Mouse (Mus musculus): ENCODE measurements around the gene 4930558K02Rik. TPM values are rescaled to one million over a fixed set of nuclear protein-coding genes. Genes with fewer than 3 reads are reported as not detected.

The 4930558K02Rik gene
- polyA plus RNA-seq, 1 experiment from 2014 or later, result 0.19 TPM

DNA sequence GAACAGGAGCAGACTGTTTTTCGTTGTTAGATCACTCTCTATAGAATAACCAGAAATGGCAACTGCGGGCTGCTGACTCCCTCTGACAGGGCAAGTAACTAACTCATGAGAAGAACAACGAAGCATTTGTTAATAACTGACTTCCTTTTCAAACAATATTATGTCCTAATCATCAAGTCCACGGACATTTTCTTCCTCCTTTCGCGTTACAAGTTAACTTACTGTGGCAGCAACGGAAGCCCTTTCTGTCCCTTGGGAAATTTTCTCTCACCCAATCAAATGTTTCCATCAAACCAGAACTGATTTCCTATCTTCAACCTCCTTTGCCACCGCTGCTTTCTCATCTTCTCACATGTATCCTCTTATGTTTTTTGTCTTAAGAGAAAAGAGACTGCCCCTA, 82.2 kb downstream of the 4930558K02Rik start:
- WGBS, result 85% methylated on average over 8 of the region's 8 CpGs
- no peak overlapping the region for H3K27ac ChIP-seq (ENCODE audit: low read length)
- no peaks in the 10 kb centered on the region for H3K4me1 ChIP-seq (ENCODE audit: control insufficient read depth, insufficient read depth, low read length)
- no peak for ATAC-seq
- no peaks in the 10 kb centered on the region for H3K36me3 ChIP-seq (ENCODE audit: control insufficient read depth, insufficient read depth, low read length)
- H3K27me3 ChIP-seq (ENCODE audit: control insufficient read depth, insufficient read depth, low read depth, low read length), result no peaks in the 10 kb centered on the region
- H3K4me2 ChIP-seq (ENCODE audit: low read length), result no peak overlapping the region
- no peak overlapping the region for H3K4me3 ChIP-seq (ENCODE audit: low read depth, low read length)
- no peaks in the 10 kb centered on the region for H3K9me3 ChIP-seq (replicated peaks; ENCODE audit: control insufficient read depth, low read length, poor library complexity, severe bottlenecking)
- H3K9ac ChIP-seq (ENCODE audit: low read depth, low read length), result no peak overlapping the region

DNA sequence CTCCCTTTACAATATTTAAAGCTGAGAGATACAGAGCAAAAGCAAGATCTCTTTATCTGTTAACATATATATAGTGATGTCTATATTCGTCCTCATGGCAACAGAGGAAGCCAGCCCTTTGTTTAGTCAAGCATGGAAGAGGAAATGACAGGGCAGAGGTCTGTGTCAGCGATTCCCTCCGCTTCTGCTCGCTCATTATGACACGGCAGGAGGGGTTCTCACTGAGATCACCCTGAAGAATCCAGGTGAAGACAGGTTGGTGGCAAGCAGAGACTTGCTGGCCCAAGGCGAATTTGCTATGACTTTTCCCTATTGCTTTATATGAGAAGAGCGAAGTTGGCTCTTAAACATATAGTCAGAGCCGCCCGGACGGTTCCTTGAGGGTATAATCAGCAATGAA, 83.3 kb downstream of the 4930558K02Rik start:
- no peak overlapping the region for H3K4me3 ChIP-seq (ENCODE audit: low read depth, low read length)
- H3K27me3 ChIP-seq (ENCODE audit: control insufficient read depth, insufficient read depth, low read depth, low read length), result no peaks in the 10 kb centered on the region
- no peak overlapping the region for H3K9ac ChIP-seq (ENCODE audit: low read depth, low read length)
- H3K4me2 ChIP-seq (ENCODE audit: low read length), result no peak overlapping the region
- no peak for ATAC-seq
- H3K36me3 ChIP-seq (ENCODE audit: control insufficient read depth, insufficient read depth, low read length), result no peaks in the 10 kb centered on the region
- H3K4me1 ChIP-seq (ENCODE audit: control insufficient read depth, insufficient read depth, low read length), result no peaks in the 10 kb centered on the region
- no peak overlapping the region for H3K27ac ChIP-seq (ENCODE audit: low read length)
- WGBS, result 67% methylated on average over 10 of the region's 10 CpGs
- H3K9me3 ChIP-seq (replicated peaks; ENCODE audit: control insufficient read depth, low read length, poor library complexity, severe bottlenecking), result no peaks in the 10 kb centered on the region

DNA sequence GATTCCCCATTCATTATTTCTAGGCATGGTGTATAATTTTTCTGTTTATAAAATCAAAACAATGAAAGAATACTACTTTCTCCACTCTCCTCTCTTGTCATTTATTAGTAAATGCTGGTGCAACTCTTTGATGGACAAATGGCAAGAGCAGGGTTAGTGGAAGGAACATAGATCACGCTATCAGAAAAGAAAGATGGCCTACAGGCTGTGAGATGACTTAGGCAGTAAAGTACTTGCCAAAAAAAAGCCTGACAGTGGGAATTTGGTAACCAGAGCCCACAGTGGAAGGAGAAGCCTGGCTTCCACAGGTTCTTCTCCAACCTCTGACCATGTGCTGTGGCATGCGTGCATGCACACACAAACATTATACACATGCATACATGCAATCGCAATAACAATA, 84.4 kb downstream of the 4930558K02Rik start:
- H3K4me3 ChIP-seq (ENCODE audit: low read depth, low read length), result no peak overlapping the region
- H3K4me2 ChIP-seq (ENCODE audit: low read length), result no peak overlapping the region
- H3K9me3 ChIP-seq (replicated peaks; ENCODE audit: control insufficient read depth, low read length, poor library complexity, severe bottlenecking), result no peaks in the 10 kb centered on the region
- WGBS, result 98% methylated on average over 3 of the region's 3 CpGs
- ATAC-seq, result no peak
- H3K27me3 ChIP-seq (ENCODE audit: control insufficient read depth, insufficient read depth, low read depth, low read length), result no peaks in the 10 kb centered on the region
- no peaks in the 10 kb centered on the region for H3K36me3 ChIP-seq (ENCODE audit: control insufficient read depth, insufficient read depth, low read length)
- no peaks in the 10 kb centered on the region for H3K4me1 ChIP-seq (ENCODE audit: control insufficient read depth, insufficient read depth, low read length)
- H3K9ac ChIP-seq (ENCODE audit: low read depth, low read length), result no peak overlapping the region
- H3K27ac ChIP-seq (ENCODE audit: low read length), result no peak overlapping the region

DNA sequence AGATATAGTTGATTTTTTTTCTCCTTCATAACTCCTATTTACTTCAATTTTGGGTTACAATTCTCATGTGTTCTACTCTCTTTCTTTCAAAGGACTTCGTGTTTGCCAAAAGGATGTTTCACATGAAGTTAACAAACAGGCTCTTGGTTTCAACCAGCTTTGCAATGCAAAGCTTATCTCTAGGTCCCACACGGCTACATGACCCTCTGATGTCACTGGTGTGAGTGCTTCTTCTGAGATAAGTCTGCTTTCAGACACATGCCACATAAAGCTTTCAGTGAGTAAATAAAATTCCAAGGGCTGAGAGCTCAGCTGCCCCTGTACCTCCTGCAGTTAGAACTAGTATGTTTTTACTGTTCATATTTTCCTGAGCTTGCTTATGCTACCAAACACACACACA, 84.9 kb downstream of the 4930558K02Rik start:
- no peaks in the 10 kb centered on the region for H3K9me3 ChIP-seq (replicated peaks; ENCODE audit: control insufficient read depth, low read length, poor library complexity, severe bottlenecking)
- no peak overlapping the region for H3K27ac ChIP-seq (ENCODE audit: low read length)
- no peak overlapping the region for H3K4me3 ChIP-seq (ENCODE audit: low read depth, low read length)
- H3K4me1 ChIP-seq (ENCODE audit: control insufficient read depth, insufficient read depth, low read length), result no peaks in the 10 kb centered on the region
- H3K9ac ChIP-seq (ENCODE audit: low read depth, low read length), result no peak overlapping the region
- no peak for ATAC-seq
- no peaks in the 10 kb centered on the region for H3K36me3 ChIP-seq (ENCODE audit: control insufficient read depth, insufficient read depth, low read length)
- 70% methylated on average over 2 of the region's 2 CpGs for WGBS
- no peak overlapping the region for H3K4me2 ChIP-seq (ENCODE audit: low read length)
- no peaks in the 10 kb centered on the region for H3K27me3 ChIP-seq (ENCODE audit: control insufficient read depth, insufficient read depth, low read depth, low read length)

DNA sequence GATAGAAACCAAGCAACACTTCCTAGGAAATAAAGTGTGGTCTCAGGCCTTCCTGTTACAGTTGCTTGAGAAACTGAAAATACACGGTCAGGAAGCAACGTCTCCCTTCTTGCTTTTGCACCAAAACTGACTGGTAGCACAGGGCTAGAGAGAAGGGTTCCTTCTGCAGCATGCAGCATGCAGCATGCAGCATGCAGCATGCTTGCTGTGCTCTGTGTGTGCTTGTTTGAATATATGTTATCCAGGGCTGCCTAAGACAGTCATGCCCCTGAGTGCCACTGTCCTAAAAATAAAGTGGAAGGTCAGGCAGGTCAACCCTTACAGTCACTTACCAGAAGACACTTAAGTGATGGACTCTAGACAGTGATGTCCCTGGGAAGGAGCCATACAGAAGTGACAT, 85.3 kb downstream of the 4930558K02Rik start:
- Histone ChIP-seq H3K9ac (ENCODE audit: low read depth, low read length) (no peak overlapping the region), H3K27ac (ENCODE audit: low read length) (no peak overlapping the region), H3K27me3 (ENCODE audit: control insufficient read depth, insufficient read depth, low read depth, low read length) (no peaks in the 10 kb centered on the region), H3K4me2 (ENCODE audit: low read length) (no peak overlapping the region), H3K4me1 (ENCODE audit: control insufficient read depth, insufficient read depth, low read length) (no peaks in the 10 kb centered on the region), H3K36me3 (ENCODE audit: control insufficient read depth, insufficient read depth, low read length) (no peaks in the 10 kb centered on the region), H3K9me3 (replicated peaks; ENCODE audit: control insufficient read depth, low read length, poor library complexity, severe bottlenecking) (no peaks in the 10 kb centered on the region), H3K4me3 (ENCODE audit: low read depth, low read length) (no peak overlapping the region)
- ATAC-seq, result no peak
- 90% methylated on average over 2 of the region's 2 CpGs for WGBS

Other genes starting within 250 kb of the 4930558K02Rik start
- gene Fasl, start 191.1 kb downstream of the 4930558K02Rik start, polyA plus RNA-seq (2015; fragmentation: Nextera tagmentation; extraction: Ambion mirVana), result 0.20 and 0.30 TPM in 2 replicates
- gene Suco, start 103.0 kb downstream of the 4930558K02Rik start, polyA plus RNA-seq (2015; fragmentation: Nextera tagmentation; extraction: Ambion mirVana), result 20.9 and 22.6 TPM in 2 replicates
- 34.0 and 34.7 TPM in 2 replicates for gene Pigc, start 10.4 kb downstream of the 4930558K02Rik start, polyA plus RNA-seq (2015; fragmentation: Nextera tagmentation; extraction: Ambion mirVana)

Data from midbrain, embryonic 16.5 days (tissue).